Mouse (Mus musculus): Measurements from ENCODE around the gene Ldhc. TPM values are rescaled to one million over a fixed set of nuclear protein-coding genes. Genes with fewer than 3 reads are reported as not detected.
"Not testable (repeated sequence)": the region's sequence is repeated elsewhere in the genome, so short reads cannot be mapped to it uniquely, and the experiment has no call there.

The Ldhc gene
- total RNA-seq, 2 experiments from 2014 or later, result not detected

DNA sequence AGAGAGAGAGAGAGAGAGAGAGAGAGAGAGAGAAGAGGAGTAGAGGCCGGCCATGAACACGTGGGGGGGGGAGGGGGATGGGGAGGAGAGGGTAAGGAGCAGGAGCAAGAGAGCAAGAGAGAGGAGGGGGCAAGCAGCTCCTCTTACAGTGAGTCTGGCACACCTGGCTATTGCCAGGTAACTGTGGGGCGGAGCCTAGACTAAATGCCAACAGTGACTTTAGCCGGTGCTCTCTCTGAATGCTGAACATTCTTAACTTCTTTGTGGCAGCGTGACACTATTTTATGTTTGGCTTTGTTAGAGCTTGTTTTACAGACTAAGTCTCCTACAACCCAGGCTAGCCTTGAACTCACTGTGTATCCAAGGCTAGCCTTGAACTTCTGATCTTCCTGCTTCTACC is 18.7 kb upstream of the Ldhc start:
- no peak for DNase-seq

- DNase-seq, result peak in 1 of 2 experiments; percentile 19
Observed at GRCm38 (mm10) chr7:46843576-46843975, 17.4 kb upstream of the Ldhc start.

- peak; percentile 97 to 98 for DNase-seq
Observed at GRCm38 (mm10) chr7:46845211-46845977, 15.6 kb upstream of the Ldhc start.

GRCm38 (mm10) chr7:46845978-46846485 is 15.0 kb upstream of the Ldhc start:
- peak in 1 of 2 experiments; percentile 37 for DNase-seq

- DNase-seq, result peak; percentile 50 to 69
Observed at GRCm38 (mm10) chr7:46846486-46847244, 14.3 kb upstream of the Ldhc start.

DNA sequence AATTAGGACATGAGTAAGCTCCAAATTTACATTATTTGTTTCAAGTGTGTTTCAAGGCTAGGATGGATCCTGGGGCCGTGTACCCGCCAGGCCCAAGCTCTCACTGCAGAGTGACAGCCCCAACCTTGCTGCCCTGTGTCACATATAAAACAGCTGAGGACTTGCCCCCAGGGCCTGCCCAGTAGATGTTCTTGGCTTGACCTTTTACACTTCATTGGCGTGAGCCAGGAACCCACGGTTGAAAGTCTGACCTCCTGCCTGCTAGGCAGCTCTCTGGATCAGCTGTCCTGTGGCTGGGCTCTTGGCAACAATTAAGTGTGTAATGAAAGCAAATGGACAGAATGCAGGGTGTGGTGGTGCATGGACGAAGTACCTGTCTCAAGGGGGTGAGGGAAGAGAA is 11.7 kb upstream of the Ldhc start:
- peak in 1 of 2 experiments; percentile 52 for DNase-seq

DNA sequence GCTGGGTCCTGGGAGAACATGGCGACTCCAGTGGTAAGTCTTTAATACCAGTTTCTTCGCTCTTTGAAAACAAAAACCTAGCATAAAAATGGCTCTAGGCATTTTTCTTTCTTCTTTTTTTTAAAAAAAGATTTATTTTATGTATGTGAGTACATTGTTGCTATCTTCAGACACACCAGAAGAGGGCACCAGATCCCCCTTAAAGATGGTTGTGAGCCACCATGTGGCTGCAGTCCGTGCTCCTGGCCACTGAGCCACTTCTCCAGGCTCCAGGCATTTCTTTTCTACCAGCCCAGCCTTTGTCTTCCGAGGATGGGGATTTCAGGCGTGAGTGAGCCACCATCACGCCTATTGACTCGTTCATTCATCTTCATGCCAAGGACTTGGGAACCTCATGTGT is 10.0 kb upstream of the Ldhc start:
- DNase-seq, result no peak

- DNase-seq, result no peak
Observed at GRCm38 (mm10) chr7:46852666-46853065, 8.3 kb upstream of the Ldhc start.

DNA sequence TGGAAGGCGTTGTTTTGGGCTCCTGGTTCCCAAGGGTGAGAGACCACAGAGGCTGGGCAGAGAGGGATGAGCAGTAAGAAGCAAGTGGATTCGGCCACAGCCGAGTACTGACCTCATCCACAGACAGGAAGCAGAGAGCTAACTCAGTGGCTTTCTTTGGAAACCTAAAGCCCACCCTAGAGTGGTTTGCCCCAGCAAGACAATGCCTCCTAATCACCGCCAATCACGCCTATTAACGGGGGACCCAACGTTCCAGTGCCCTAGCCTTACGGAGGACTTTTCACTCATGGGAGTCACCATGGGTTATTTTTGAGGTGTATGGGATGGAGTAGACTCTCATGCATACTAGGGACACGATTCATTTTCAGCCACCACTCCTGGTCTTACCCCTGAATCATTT is 7.6 kb upstream of the Ldhc start:
- DNase-seq, result no peak

- DNase-seq, result no peak
Observed at GRCm38 (mm10) chr7:46855866-46856560, 5.0 kb upstream of the Ldhc start.

- no peak for DNase-seq
Observed at GRCm38 (mm10) chr7:46857436-46857835, 3.6 kb upstream of the Ldhc start.

- DNase-seq, result no peak
Observed at GRCm38 (mm10) chr7:46859031-46859430, 2.0 kb upstream of the Ldhc start.

GRCm38 (mm10) chr7:46871988-46872387 is 11.0 kb downstream of the Ldhc start:
- no peak for DNase-seq

- DNase-seq, result no peak
Observed at GRCm38 (mm10) chr7:46876841-46877240, 15.8 kb downstream of the Ldhc start.

DNA sequence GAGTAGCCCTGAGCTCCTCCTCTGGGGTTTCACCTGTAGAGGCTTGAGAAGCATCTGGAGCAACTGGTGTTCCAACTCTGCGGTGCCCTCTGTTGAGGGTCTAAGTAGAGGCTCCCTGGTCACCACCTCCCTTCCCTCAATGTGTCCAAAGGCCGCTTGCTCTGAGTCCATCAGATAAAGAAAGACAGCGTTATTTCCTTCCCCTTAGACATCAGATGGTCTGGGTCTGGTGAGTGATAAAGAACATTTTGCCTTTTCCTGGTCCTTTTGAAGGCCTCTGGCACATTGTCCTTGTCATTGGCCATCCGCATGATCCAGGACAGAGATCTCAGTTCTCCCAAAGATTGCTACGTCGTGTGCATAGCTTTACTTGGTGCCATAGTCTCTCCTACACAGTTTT is 16.3 kb downstream of the Ldhc start:
- DNase-seq, result no peak

GRCm38 (mm10) chr7:46879851-46880250 is 18.8 kb downstream of the Ldhc start:
- peak in 1 of 2 experiments; percentile 5 for DNase-seq

DNA sequence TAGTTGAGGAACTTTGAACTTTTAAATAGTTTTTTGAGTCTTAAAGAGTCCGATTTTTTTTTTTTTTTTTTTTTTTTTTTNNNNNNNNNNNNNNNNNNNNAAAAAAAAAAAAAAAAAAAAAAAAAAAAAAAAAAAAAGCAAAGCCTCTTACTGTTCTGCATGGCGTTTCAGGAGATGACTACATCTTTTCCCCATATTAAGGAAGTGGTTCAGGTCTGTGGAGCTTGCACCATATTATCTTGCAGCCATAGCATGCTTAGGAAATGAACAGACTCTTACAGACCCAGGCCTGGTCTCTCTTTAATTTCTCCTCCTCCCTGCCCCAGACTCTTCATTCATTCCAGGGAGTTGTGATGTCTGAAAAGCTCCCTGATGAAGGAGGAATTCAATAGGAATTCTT is 20.0 kb downstream of the Ldhc start:
- no peak for DNase-seq

DNA sequence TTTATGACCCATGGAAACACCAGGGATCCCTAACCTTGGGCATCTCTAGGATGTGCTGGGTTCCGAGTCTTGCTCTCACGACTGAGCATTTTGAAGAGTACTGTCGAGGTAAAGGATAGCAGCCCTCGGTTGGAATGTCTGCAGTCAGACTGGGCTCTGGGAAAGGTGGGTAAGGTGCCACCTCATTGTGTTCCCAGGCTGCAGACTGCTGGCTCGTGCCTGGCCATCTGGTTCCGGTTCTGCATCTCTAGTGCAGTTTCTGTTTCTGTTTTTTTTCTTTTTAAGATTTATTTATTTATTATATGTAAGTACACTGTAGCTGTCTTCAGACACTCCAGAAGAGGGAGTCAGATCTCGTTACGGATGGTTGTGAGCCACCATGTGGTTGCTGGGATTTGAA is 20.9 kb downstream of the Ldhc start:
- not testable (repeated sequence) for DNase-seq

DNA sequence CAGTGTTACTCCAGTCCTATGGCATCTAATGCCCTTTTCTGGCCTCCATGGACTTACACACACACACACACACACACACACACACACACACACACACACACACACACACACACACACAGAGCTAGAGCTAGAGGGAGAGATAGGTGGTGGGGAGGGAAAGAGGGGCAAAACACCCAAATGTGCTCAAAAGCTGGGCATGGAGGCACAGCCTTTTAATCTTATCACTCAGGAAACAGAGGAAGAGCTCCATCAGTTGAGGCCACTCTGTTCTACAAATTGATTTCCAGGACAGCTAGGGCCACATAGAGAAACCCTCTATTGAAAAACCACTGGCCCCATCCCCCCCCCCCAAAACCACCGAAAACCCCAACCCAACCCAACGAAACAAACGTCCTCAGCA is 22.3 kb downstream of the Ldhc start:
- no peak for DNase-seq

- no peak for DNase-seq
Observed at GRCm38 (mm10) chr7:46895511-46895910, 34.5 kb downstream of the Ldhc start.

DNA sequence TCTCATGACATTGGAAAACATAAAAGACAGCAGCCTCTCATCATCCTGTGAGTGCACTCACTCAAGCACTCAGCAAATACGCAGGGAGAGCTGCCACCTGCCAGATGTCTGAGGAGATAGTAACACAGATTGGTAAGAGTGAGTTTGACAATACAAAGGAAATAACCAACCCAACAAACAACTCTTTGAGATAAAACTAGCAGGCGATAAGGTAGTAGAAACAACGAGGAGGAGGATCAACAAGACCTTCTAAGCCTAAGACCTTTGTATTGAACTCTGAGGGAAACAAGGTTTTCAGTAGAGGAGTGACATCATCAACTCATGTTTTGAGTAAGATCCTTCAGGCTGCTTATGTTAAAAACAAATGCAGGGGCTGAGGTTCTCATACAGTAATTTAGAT is 38.3 kb downstream of the Ldhc start:
- no peak for DNase-seq

GRCm38 (mm10) chr7:46911250-46911649 is 50.2 kb downstream of the Ldhc start:
- no peak for DNase-seq

- DNase-seq, result no peak
Observed at GRCm38 (mm10) chr7:46916376-46916775, 55.4 kb downstream of the Ldhc start.
